Mouse (Mus musculus) bone marrow macrophage, adult 2 months (primary cell): ENCODE data around the gene Sim2. TPM values are rescaled to one million over a fixed set of nuclear protein-coding genes. Genes with fewer than 3 reads are reported as not detected.

Experiments used
- H3K27ac ChIP-seq: 2 replicates; pipeline ENCODE4 v1.5.1; 2012; ENCODE audit warnings: low read depth, low read length; ENCODE audit not compliant: insufficient read depth
- H3K4me1 ChIP-seq: 2 replicates; pipeline ENCODE4 v1.6.1; 2012; ENCODE audit warnings: low read length; ENCODE audit not compliant: control insufficient read depth, insufficient read depth
- H3K4me3 ChIP-seq: 2 replicates; pipeline ENCODE4 v1.5.1; 2012; ENCODE audit warnings: mild to moderate bottlenecking, low read length, moderate library complexity; ENCODE audit not compliant: insufficient read depth
- CTCF ChIP-seq: IDR thresholded peaks from 2 replicates; pipeline ENCODE4 v1.5.1; 2012; ENCODE audit warnings: low read depth, mild to moderate bottlenecking, low read length, moderate library complexity
- POLR2A ChIP-seq: IDR thresholded peaks from 2 replicates; pipeline ENCODE4 v1.6.1; 2012; ENCODE audit warnings: mild to moderate bottlenecking, low read depth, low read length, borderline replicate concordance
- polyA plus RNA-seq: library from polyadenylated mRNA; stranded (reverse); fragments of >200 nt; gene quantifications from 2 replicates; pipeline ENCODE4 v1.2.4, GENCODE M21; 2012; ENCODE audit not compliant: missing spikeins, insufficient read depth, insufficient read length

The Sim2 gene
- not detected in 2 replicates for polyA plus RNA-seq

DNA sequence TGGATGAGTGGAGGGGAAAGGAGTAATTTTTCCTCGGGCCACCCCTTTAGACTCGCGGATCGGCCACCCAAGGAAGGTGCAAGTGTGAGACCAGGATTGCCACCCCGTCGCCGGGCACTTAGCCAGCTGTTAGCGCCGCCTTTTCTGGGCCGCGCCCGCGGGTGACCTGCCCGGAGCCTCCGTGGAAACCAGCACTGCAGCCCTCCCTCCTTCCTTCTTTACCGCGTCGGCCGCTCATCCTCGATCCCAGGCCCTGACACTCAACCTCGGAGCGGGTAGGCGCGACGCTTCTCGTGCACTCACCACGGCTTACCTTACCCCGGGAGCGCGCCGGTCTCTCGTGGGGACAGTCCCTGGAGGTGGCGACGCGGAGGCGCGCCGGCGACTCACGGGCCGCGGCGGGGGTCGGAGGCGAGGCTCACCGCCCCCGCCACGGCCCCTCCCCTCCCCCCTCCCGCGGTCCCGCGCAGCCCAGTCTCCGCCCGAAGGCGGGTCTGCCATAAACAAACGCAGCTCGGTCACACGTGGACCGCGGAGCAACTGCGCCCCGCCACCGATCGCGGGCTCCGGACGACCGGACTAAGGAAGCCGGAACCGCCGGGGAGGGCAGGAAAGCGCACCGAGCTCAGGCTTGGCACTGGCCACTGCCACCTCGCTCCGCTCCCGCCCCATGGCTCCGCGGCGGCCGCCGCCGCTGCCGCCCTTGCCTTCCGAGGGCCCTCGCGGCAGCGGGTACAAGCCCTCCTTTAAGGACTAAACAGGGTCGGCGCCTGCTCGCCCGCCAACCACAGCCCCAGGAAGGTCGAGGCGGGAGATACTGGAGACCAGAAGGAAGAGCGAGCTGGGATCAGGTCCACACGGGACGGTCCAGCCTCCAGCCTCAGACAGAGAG lies at the start of gene Sim2:
Gene Sim2 (plus strand): TSS at position 221 of the 892 bp plus-strand sequence.
- TF ChIP-seq POLR2A (no peak), CTCF (no peak)
- Histone ChIP-seq H3K4me3 (peak within 1 kb of the TSS; percentile 37), H3K4me1 (no peaks in the 10 kb centered on the region), H3K27ac (no peak within 1 kb of the TSS)

DNA sequence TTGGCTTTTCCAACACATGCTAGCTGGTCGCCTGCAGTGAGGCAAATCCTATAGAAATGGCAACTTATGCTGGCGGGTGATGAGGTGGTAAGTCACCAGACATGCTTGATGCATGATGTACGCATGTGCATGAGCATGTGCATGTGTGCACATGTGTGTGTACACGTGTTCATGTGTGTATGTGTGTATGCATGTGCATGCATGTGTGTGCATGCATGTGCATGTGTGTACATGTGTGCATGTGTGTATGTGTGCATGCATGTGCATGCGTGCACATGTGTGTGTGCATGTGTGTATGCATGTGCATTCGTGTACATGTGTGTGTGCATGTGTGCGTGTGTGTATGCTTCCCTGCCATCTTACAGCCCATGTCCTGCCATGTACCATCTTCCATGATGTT lies 47.5 kb upstream of the Sim2 start:
- no peaks in the 10 kb centered on the region for H3K4me1 ChIP-seq
- H3K4me3 ChIP-seq: no peak overlapping the region
- TF ChIP-seq CTCF (no peak), POLR2A (no peak)
- H3K27ac ChIP-seq: no peak overlapping the region

DNA sequence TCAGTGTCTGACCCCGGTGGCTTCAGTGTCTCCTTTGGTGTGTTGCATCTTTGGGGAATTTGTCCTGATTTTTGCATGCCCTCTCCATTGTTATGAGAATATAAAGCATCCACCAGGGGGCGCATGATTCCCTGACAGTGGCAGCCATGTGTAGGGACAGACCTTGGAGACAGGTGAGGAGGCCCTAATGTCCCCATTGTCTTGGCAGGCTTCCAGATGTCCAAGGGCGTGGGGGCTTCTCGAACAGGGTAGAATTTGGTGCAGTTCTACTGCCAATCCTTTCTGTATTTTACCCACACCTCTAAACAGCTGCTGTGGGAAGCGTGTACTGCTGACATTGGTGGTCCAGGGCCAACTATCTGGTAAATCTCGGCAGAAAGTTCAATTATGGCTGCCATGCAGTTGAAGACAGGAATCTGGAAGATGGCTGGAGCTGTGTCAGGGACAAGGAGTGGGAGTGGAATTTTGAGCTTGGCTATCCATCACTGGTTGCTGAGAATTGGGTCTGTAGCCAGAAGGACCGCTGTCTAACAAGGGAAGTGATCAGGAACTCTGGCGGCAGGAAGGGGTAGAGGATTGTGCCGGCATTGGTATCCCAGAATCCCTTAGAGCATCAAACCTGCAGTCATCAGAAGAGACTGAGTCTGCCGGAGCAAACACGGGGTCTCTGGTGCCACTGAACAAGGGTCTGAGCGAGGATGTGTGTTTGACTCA lies 46.3 kb upstream of the Sim2 start:
- TF ChIP-seq POLR2A (no peak), CTCF (peak; percentile 95)
- Histone ChIP-seq H3K4me3 (no peak overlapping the region), H3K27ac (no peak overlapping the region), H3K4me1 (no peaks in the 10 kb centered on the region)

DNA sequence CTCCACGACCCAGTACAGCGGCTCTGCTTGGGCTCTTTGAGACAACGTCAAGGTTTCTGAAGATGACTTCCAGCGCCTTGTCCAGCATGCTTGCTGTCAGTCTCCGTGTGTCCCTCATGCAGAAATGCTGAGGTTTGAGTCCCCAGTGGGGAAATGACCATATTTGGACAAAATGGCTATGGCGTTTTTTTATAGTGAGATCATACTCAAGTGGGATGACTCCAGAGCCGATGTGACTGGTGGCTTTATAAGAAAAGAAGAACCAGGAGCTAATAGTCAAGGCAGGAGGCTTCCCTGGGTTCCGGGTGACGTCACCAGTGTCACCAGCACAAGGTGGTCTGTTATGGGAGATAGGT lies 45.8 kb upstream of the Sim2 start:
- Histone ChIP-seq H3K27ac (no peak overlapping the region), H3K4me1 (no peaks in the 10 kb centered on the region), H3K4me3 (no peak overlapping the region)
- TF ChIP-seq POLR2A (no peak), CTCF (no peak)

DNA sequence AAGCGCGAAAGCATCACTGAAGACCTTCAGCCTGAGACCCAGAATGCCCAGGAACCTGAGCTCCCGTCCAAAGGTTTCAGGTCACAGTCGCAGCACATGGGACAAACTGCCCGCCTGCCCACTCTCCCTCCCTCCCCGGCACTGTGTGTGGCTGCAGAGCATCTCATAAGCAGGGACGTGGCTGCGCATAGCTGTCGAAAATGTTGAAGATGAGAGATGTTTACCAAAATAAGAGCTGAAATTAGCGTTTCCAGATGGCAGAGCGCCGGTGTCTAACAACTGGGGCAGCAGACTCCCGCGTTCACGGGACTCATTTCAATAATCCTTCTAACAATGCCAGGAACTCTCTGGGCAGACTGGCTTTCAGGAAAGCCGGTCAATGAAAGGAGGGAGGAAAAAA lies 44.2 kb upstream of the Sim2 start:
- Histone ChIP-seq H3K4me3 (no peak overlapping the region), H3K4me1 (no peaks in the 10 kb centered on the region), H3K27ac (no peak overlapping the region)
- no peak for TF ChIP-seq CTCF
- TF ChIP-seq POLR2A: no peak

DNA sequence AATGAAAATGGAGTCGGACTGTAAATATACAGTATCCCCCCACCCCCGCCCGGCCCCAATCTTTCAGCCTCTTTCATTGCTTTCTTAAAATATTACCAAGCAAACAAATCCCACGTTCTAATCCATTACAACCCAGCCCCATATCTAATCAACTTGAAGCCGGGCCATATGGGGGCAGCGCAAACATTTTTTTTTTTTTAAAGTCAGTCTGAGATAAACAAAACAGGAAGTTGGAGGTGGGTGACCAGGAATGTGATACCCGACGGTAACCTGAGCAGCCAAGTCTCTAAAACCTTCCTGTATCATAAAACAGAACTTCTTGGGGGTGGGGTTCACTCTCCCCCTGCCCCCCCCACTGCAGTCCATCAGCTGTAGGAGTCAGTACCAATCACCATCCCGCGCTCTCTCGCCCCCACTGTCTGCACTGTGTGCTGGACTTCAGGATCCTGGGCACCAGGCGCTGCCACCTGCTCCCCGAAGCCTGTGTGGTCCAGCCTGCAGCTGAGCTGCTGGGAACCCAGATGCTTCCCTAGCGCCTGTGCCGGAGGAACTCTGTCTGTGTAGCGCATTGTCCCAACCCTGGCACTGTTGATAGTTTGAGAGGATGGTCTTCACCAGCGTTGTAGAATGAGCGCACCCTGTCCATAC lies 43.5 kb upstream of the Sim2 start:
- TF ChIP-seq CTCF (no peak), POLR2A (no peak)
- Histone ChIP-seq H3K4me1 (no peaks in the 10 kb centered on the region), H3K4me3 (no peak overlapping the region), H3K27ac (no peak overlapping the region)

DNA sequence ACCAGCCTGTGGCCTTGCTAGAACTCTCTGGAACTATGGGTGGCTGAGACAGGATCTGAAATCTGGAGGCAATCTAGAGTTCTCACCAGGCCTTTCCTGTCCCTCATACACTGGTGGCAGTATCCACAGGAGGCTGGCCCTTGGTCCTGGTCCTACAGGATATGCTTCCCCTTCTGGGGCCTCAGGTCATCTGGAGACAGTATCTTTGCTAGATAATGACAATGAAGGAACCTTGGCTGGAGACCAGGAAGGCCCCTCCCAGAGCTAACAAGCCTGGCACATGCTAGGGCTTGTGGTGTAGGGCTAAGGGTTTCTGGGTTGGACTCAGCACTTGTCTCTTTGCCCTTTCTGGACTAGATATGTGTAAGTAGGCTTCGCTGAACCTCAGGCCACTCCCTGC lies 40.9 kb upstream of the Sim2 start:
- Histone ChIP-seq H3K27ac (no peak overlapping the region), H3K4me1 (no peaks in the 10 kb centered on the region), H3K4me3 (no peak overlapping the region)
- TF ChIP-seq POLR2A: no peak
- TF ChIP-seq CTCF: no peak

DNA sequence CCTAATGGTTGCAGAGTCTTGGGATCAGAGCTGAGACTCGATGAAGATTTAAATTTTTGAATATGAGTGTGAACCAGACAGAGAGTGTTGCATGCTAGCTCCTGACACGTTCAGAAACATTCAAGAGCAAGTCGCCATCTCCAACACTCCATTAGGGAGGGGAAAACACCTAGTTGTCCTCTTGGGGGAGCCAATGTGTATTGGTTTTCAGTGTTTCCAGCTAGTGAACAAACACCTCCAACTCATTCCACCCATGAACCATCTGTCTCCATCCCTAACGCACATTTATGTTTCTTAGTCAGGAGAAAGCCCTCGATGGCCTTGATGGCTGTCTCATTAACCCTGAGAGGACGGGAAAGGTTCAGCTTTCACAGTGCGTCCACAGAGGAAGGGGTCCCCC lies 39.7 kb upstream of the Sim2 start:
- Histone ChIP-seq H3K4me1 (no peaks in the 10 kb centered on the region), H3K4me3 (no peak overlapping the region), H3K27ac (no peak overlapping the region)
- TF ChIP-seq POLR2A (no peak), CTCF (no peak)

DNA sequence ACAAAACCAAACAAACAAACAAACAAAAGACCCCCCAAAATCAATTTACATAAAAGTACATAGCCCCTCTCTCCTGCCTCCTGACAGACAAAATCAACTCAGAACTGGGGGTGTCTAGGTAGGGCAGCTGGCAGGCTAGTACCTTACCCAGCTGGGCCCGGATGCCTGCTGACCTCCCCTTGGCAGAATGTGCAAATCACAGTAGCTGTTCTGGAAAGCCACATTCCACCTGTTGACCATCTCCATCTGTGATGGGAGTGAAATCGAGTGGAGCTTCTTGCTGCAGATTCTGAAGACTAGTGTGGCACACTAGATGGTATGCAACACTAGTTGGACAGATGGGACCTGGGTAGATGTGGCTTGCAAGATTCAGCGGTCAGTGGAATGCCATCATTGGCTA lies 34.4 kb upstream of the Sim2 start:
- no peaks in the 10 kb centered on the region for H3K4me1 ChIP-seq
- H3K27ac ChIP-seq: no peak overlapping the region
- H3K4me3 ChIP-seq: no peak overlapping the region
- TF ChIP-seq CTCF: no peak
- TF ChIP-seq POLR2A: no peak
